ENCODE assay signal across 8 mouse cellular contexts in genomic region chr8:78508719-78509272, GRCm38 (mm10). TPM values are rescaled to one million over a fixed set of nuclear protein-coding genes. Genes with fewer than 3 reads are reported as not detected.
DNase-seq lines count a peak whose midpoint lies in the region; ATAC-seq and TF ChIP-seq lines count a peak whose summit lies in the region.

Gene Rbmxl1, minus strand, starts transcription at chr8:78508898.

- TF ChIP-seq POLR2A in ES-Bruce4 (IDR thresholded peaks at IDR 0.05; ENCODE audit: insufficient read depth, low read length): no peak
- TF ChIP-seq POLR2A in lung, adult 2 months (IDR thresholded peaks at IDR 0.05; ENCODE audit: borderline replicate concordance, extremely low read depth, low read depth, low read length): peak; percentile 56; the same call in 1 of the 2 replicates

- peak; percentile 65; the same call in 1 of the 2 replicates for TF ChIP-seq EP300 in ES-Bruce4 (IDR thresholded peaks at IDR 0.05; ENCODE audit: insufficient read depth, low read depth, low read length)

- peaks cover 26% of the 10 kb centered on the region for H3K36me3 ChIP-seq in ES-Bruce4 (ENCODE audit: control insufficient read depth, insufficient read depth, low read length, poor library complexity, severe bottlenecking)
- H3K36me3 ChIP-seq in forebrain, embryonic 14.5 days (ENCODE audit: control insufficient read depth, insufficient read depth, low read length): peaks cover 17% of the 10 kb centered on the region

- peak; percentile 94 for DNase-seq in forebrain, embryonic 14.5 days (ENCODE audit: low spot score)
- DNase-seq in heart, postnatal 25 days (ENCODE audit: low spot score): peak; percentile 67
- DNase-seq in layer of hippocampus, adult 18-20 months (ENCODE audit: low spot score in 2 of 2): peak; percentile 80 to 91
- peak; percentile 89 for DNase-seq in lung, adult 2 months
- peak; percentile 74 to 75 for DNase-seq in thymus, adult 18-20 months

- TF ChIP-seq CTCF in ES-Bruce4 (IDR thresholded peaks at IDR 0.05; ENCODE audit: low read depth, low read length): no peak
- TF ChIP-seq CTCF in lung, adult 2 months (IDR thresholded peaks at IDR 0.05; ENCODE audit: insufficient read depth, low read length): no peak

- H3K27me3 ChIP-seq in ES-Bruce4 (ENCODE audit: control insufficient read depth, insufficient read depth, low read length, poor library complexity, severe bottlenecking): no peaks in the 10 kb centered on the region
- H3K27me3 ChIP-seq in forebrain, embryonic 14.5 days (replicated peaks; ENCODE audit: control insufficient read depth, insufficient read depth, low read length): no peaks in the 10 kb centered on the region

- 0% methylated on average over 70 of the region's 70 CpGs for WGBS in forebrain, embryonic 14.5 days
- WGBS in lung, adult 2 months: under 1% methylated on average over 64 of the region's 70 CpGs

- H3K4me3 ChIP-seq in ES-Bruce4 (ENCODE audit: low read depth, low read length): peak within 1 kb of the TSS; percentile 100
- peak within 1 kb of the TSS; percentile 95 for H3K4me3 ChIP-seq in forebrain, embryonic 14.5 days (ENCODE audit: low read depth, low read length)
- H3K4me3 ChIP-seq in lung, adult 2 months (replicated peaks; ENCODE audit: extremely low read depth, low read depth, low read length): peak within 1 kb of the TSS; percentile 88

- H3K27ac ChIP-seq in ES-Bruce4 (ENCODE audit: insufficient read depth, low read length): peak within 1 kb of the TSS; percentile 91
- peak within 1 kb of the TSS; percentile 96 for H3K27ac ChIP-seq in forebrain, embryonic 14.5 days (ENCODE audit: low read depth, low read length)

- H3K9me3 ChIP-seq in ES-Bruce4 (replicated peaks; ENCODE audit: control insufficient read depth, insufficient read depth, low read length, poor library complexity, severe bottlenecking): peaks cover 27% of the 10 kb centered on the region
- no peaks in the 10 kb centered on the region; the same call in 1 of the 2 replicates for H3K9me3 ChIP-seq in forebrain, embryonic 14.5 days (replicated peaks; ENCODE audit: control insufficient read depth, low read length)

- H3K4me2 ChIP-seq in forebrain, embryonic 14.5 days (ENCODE audit: low read length): peak within 1 kb of the TSS; percentile 91

- H3K4me1 ChIP-seq in ES-Bruce4 (ENCODE audit: control insufficient read depth, insufficient read depth, low read length): no peaks in the 10 kb centered on the region
- H3K4me1 ChIP-seq in forebrain, embryonic 14.5 days (ENCODE audit: control insufficient read depth, insufficient read depth, low read length): peaks cover 10% of the 10 kb centered on the region
- H3K4me1 ChIP-seq in lung, adult 2 months (ENCODE audit: control insufficient read depth, insufficient read depth, low read length): peaks cover 9% of the 10 kb centered on the region; the same call in 1 of the 2 replicates

- intact Hi-C loops in heart, postnatal 25 days (cut with DNase I): loop anchor here (2.0 kb wide), 1 partner anchor 312 kb away; the partner anchor contains the start of gene Lsm6

- H3K9ac ChIP-seq in ES-Bruce4 (ENCODE audit: low read depth, poor library complexity, severe bottlenecking): peak within 1 kb of the TSS; percentile 100
- H3K9ac ChIP-seq in forebrain, embryonic 14.5 days (ENCODE audit: low read length): peak within 1 kb of the TSS; percentile 98

- ATAC-seq in cerebellum, adult (ENCODE audit: insufficient number of reproducible peaks, low FRiP score, low TSS enrichment): peak; percentile 75
- ATAC-seq in forebrain, embryonic 14.5 days: peak; percentile 92
- ATAC-seq in neutrophil, adult 5-6 weeks (ENCODE audit: extremely low read depth, insufficient number of reproducible peaks, low FRiP score, poor library complexity, severe bottlenecking): peak; percentile 92

RNA-seq across cellular contexts. Expression of gene Rbmxl1, which starts in this region (rescaled TPM):
- 176 and 177 TPM in 2 replicates for polyA plus RNA-seq in ES-Bruce4 (2011; ENCODE audit: insufficient read depth, insufficient read length, low read depth, missing spikeins)
- 263 and 267 TPM in 2 replicates for polyA plus RNA-seq in forebrain, embryonic 14.5 days (2014; fragmentation: Nextera tagmentation; extraction: Ambion mirVana)
- 10 to 100 TPM; 18.2 to 20.1 TPM for total RNA-seq in heart, postnatal 25 days (2021)
- 10 to 100 TPM; 55.8 to 62.4 TPM for total RNA-seq in layer of hippocampus, adult 18-20 months (2021)
- polyA plus RNA-seq in lung, adult 2 months (2012; rRNA removed): 17.7 and 22.5 TPM in 2 replicates
- 70.0 and 76.0 TPM in 2 replicates for total RNA-seq in neutrophil, adult 5-6 weeks (2017)

Comparison
In these comparisons a context has a peak if more than half of its experiments do, and no peak if none do; other contexts are left out.
1. Peak in every context shown above with its lines: DNase-seq, ATAC-seq, H3K4me3 ChIP-seq and H3K27ac ChIP-seq.